ENCODE assay signal across 10 mouse cellular contexts in the genomic region with DNA sequence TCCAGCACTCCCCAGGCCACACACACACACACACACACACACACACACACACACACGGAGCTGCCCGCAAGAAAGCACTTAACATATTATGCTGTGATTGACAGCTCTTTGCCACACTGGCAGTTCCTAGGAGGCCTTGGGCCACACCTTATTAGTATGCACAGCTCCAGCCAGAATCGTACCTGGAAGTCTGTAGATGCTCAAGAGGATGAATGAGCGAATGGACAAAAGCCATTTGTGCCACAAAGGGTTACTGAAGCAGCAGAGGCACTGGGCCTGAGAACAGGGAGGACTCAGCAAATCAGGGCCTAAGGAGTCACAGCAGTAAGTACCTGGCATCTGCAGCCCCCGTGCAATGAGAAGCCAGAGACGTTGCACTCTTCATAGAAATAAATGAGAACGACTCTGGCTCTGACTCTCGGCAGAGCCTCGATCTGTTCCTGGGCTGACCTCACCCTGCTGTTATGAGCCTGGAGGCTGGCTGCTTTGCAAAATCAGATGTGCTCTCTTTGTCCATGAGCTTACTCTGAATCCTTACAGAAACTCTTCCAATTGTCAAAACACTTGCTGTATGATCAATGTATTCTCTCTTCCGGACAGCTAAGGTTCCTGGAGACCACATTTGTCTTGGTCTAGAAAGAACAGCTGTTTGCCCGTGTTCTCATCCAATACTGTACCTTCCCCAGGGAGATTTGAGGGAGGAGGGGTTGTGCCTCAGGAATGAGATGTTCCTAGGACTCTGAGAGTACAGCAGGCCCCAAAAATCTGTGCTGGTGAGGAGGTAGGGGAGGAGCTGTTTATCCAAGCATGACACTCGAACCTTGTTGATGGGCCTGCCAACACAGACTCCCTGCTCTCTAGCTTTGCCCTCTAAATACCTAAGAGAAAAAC. TPM values are rescaled to one million over a fixed set of nuclear protein-coding genes. Genes with fewer than 3 reads are reported as not detected.
DNase-seq lines count a peak whose midpoint lies in the region; ATAC-seq and TF ChIP-seq lines count a peak whose summit lies in the region.
"Had no signal": no experiment of that assay in that cellular context is flagged by ENCODE, and none has a peak within 500 bp of the region (broad histone marks: within the 10 kb centered on the region; RNA-seq: fewer than 3 reads in every experiment).

No protein-coding gene starts in this region.

- no peaks in the 10 kb centered on the region for H3K9me3 ChIP-seq in midbrain, embryonic 11.5 days (ENCODE audit: control insufficient read depth, low read length)
- no peaks in the 10 kb centered on the region for H3K9me3 ChIP-seq in midbrain, embryonic 10.5 days (replicated peaks)
- H3K9me3 ChIP-seq in stomach, postnatal 0 days (ENCODE audit: control insufficient read depth, low read length): no peaks in the 10 kb centered on the region

- ATAC-seq in midbrain, embryonic 11.5 days (ENCODE audit: low FRiP score): no peak
- peak; percentile 43 for ATAC-seq in stomach, postnatal 0 days (ENCODE audit: low FRiP score, low TSS enrichment)

- H3K36me3 ChIP-seq in midbrain, embryonic 11.5 days (ENCODE audit: control insufficient read depth, insufficient read depth, low read length): no peaks in the 10 kb centered on the region
- no peaks in the 10 kb centered on the region for H3K36me3 ChIP-seq in midbrain, embryonic 10.5 days
- H3K36me3 ChIP-seq in stomach, postnatal 0 days (ENCODE audit: control insufficient read depth, insufficient read depth, low read length): no peaks in the 10 kb centered on the region

- TF ChIP-seq EP300 in stomach, postnatal 0 days (optimal IDR thresholded peaks at IDR 0.05): no peak

- TF ChIP-seq CTCF in cerebellum, adult 2 months (IDR thresholded peaks at IDR 0.05; ENCODE audit: borderline replicate concordance, insufficient read depth, low read depth, low read length): no peak
- TF ChIP-seq CTCF in stomach, postnatal 0 days (IDR thresholded peaks at IDR 0.05; ENCODE audit: low read depth): no peak

- no peaks in the 10 kb centered on the region for H3K27me3 ChIP-seq in cerebellum, adult 2 months (ENCODE audit: control insufficient read depth, insufficient read depth, low read length)
- peaks cover 19% of the 10 kb centered on the region for H3K27me3 ChIP-seq in midbrain, embryonic 11.5 days (ENCODE audit: control insufficient read depth, insufficient read depth, low read length)
- peaks cover 45% of the 10 kb centered on the region for H3K27me3 ChIP-seq in midbrain, embryonic 10.5 days (ENCODE audit: low read depth, poor library complexity, severe bottlenecking)
- H3K27me3 ChIP-seq in stomach, postnatal 0 days (ENCODE audit: control insufficient read depth, insufficient read depth, low read length): no peaks in the 10 kb centered on the region

- no peak for DNase-seq in cerebellum, adult 2 months
- DNase-seq in cerebellum, adult 18-20 months: no peak
- peak; percentile 78 for DNase-seq in midbrain, embryonic 11.5 days (ENCODE audit: low spot score, missing footprints)
- no peak for DNase-seq in midbrain, embryonic 10.5 days (ENCODE audit: low spot score)
- DNase-seq in kidney, postnatal 25 days: peak; percentile 34 to 55
- DNase-seq in stomach, postnatal 0 days (ENCODE audit: low spot score): peak; percentile 54
- no peak for DNase-seq in spleen, postnatal 4 days (ENCODE audit: low spot score in 2 of 2)
- DNase-seq in frontal cortex, postnatal 36 days (ENCODE audit: low spot score in 2 of 2): no peak
- DNase-seq: cerebellum, adult 9-10 months had no signal

- no peaks in the 10 kb centered on the region; the same call in 1 of the 2 replicates for H3K4me1 ChIP-seq in cerebellum, adult 2 months (ENCODE audit: control insufficient read depth, insufficient read depth, low read length)
- H3K4me1 ChIP-seq in midbrain, embryonic 11.5 days (ENCODE audit: control insufficient read depth, insufficient read depth, low read length): peaks cover 3% of the 10 kb centered on the region; the same call in 1 of the 2 replicates
- peaks cover 19% of the 10 kb centered on the region for H3K4me1 ChIP-seq in midbrain, embryonic 10.5 days
- H3K4me1 ChIP-seq in stomach, postnatal 0 days (replicated peaks; ENCODE audit: control insufficient read depth, insufficient read depth): peaks cover 4% of the 10 kb centered on the region

- no peak for TF ChIP-seq POLR2A in cerebellum, adult 2 months (IDR thresholded peaks at IDR 0.05; ENCODE audit: borderline replicate concordance, insufficient read depth, low read length)

- no peak overlapping the region for H3K4me2 ChIP-seq in midbrain, embryonic 11.5 days
- H3K4me2 ChIP-seq in stomach, postnatal 0 days (replicated peaks; ENCODE audit: low read depth): peak overlapping the region; percentile 23

- H3K9ac ChIP-seq in midbrain, embryonic 11.5 days (ENCODE audit: low read length): no peak overlapping the region
- H3K9ac ChIP-seq in stomach, postnatal 0 days (ENCODE audit: low read length): no peak overlapping the region; the same call in 1 of the 2 replicates

- peak overlapping the region; percentile 1 for H3K4me3 ChIP-seq in cerebellum, adult 2 months (replicated peaks; ENCODE audit: insufficient read depth, low read depth, low read length)
- H3K4me3 ChIP-seq in midbrain, embryonic 11.5 days (ENCODE audit: low read depth, low read length): no peak overlapping the region
- H3K4me3 ChIP-seq in midbrain, embryonic 10.5 days: no peak overlapping the region
- H3K4me3 ChIP-seq in stomach, postnatal 0 days (ENCODE audit: low read depth, low read length): no peak overlapping the region

- H3K27ac ChIP-seq in cerebellum, adult 2 months (ENCODE audit: insufficient read depth, low read length): no peak overlapping the region; the same call in 1 of the 2 replicates
- H3K27ac ChIP-seq in midbrain, embryonic 11.5 days (ENCODE audit: low read depth, low read length): no peak overlapping the region
- H3K27ac ChIP-seq in midbrain, embryonic 10.5 days (replicated peaks): no peak overlapping the region
- peak overlapping the region; percentile 49; the same call in 1 of the 2 replicates for H3K27ac ChIP-seq in stomach, postnatal 0 days (replicated peaks)

- WGBS in cerebellum, adult 2 months: 40% methylated on average over 12 of the region's 12 CpGs
- 67% methylated on average over 12 of the region's 12 CpGs for WGBS in midbrain, embryonic 11.5 days
- whole genome bisulfite sequencing in midbrain, embryonic 10.5 days: 77% methylated on average over 12 of the region's 12 CpGs
- 37% methylated on average over 12 of the region's 12 CpGs for WGBS in stomach, postnatal 0 days

RNA-seq across cellular contexts. Expression of gene Adamts15, which starts 3.5 kb away (rescaled TPM):
- polyA plus RNA-seq in cerebellum, adult 2 months (2012; rRNA removed): 5.6 and 6.4 TPM in 2 replicates
- 2.8 and 3.2 TPM in 2 replicates for polyA plus RNA-seq in midbrain, embryonic 11.5 days (2014; fragmentation: Nextera tagmentation; extraction: Ambion mirVana)
- polyA plus RNA-seq in midbrain, embryonic 10.5 days (2016; fragmentation: Nextera tagmentation; extraction: Ambion mirVana): 4.9 and 5.2 TPM in 2 replicates
- 1.9 and 2.6 TPM in 2 replicates for polyA plus RNA-seq in stomach, postnatal 0 days (2015; fragmentation: Nextera tagmentation; extraction: Ambion mirVana)

RNA-seq across cellular contexts. Expression of gene Adamts8, which starts 23.7 kb away (rescaled TPM):
- polyA plus RNA-seq in cerebellum, adult 2 months (2012; rRNA removed): 1.1 and 1.4 TPM in 2 replicates
- 0.33 and 0.57 TPM in 2 replicates for polyA plus RNA-seq in midbrain, embryonic 11.5 days (2014; fragmentation: Nextera tagmentation; extraction: Ambion mirVana)
- 0.61 and 1.0 TPM in 2 replicates for polyA plus RNA-seq in midbrain, embryonic 10.5 days (2016; fragmentation: Nextera tagmentation; extraction: Ambion mirVana)
- 7.8 and 8.8 TPM in 2 replicates for polyA plus RNA-seq in stomach, postnatal 0 days (2015; fragmentation: Nextera tagmentation; extraction: Ambion mirVana)
- polyA plus RNA-seq: liver, adult 2 months had no signal

Comparison
In these comparisons a context has a peak if more than half of its experiments do, and no peak if none do; other contexts are left out.
1. DNase-seq: peak in midbrain, embryonic 11.5 days (single experiment), kidney, postnatal 25 days (2 of 2) and stomach, postnatal 0 days (single experiment); none in cerebellum, adult 2 months (0 of 2), cerebellum, adult 18-20 months (0 of 2), midbrain, embryonic 10.5 days (single experiment), spleen, postnatal 4 days (0 of 2) and frontal cortex, postnatal 36 days (0 of 2).